Mouse (Mus musculus) ES-Bruce4 (cell line): ENCODE results near the gene Psmd14. TPM values are rescaled to one million over a fixed set of nuclear protein-coding genes. Genes with fewer than 3 reads are reported as not detected.

Experiments used
- H3K27ac ChIP-seq: 2 replicates; pipeline ENCODE4 v1.5.1; 2012; ENCODE audit warnings: low read length, inconsistent platforms; ENCODE audit not compliant: insufficient read depth
- H3K27me3 ChIP-seq: 2 replicates; pipeline ENCODE4 v1.6.1; 2012; ENCODE audit warnings: mild to moderate bottlenecking, low read length, inconsistent platforms; ENCODE audit not compliant: control insufficient read depth, poor library complexity, insufficient read depth, severe bottlenecking
- H3K36me3 ChIP-seq: 2 replicates; pipeline ENCODE4 v1.6.1; 2012; ENCODE audit warnings: inconsistent platforms, mild to moderate bottlenecking, low read length, moderate library complexity; ENCODE audit not compliant: control insufficient read depth, poor library complexity, insufficient read depth, severe bottlenecking
- H3K4me1 ChIP-seq: one replicate; pipeline ENCODE4 v1.8.1; 2011; ENCODE audit warnings: low read length; ENCODE audit not compliant: control insufficient read depth, insufficient read depth
- H3K4me3 ChIP-seq: 2 replicates; pipeline ENCODE4 v1.5.1; 2011; ENCODE audit warnings: low read depth, mild to moderate bottlenecking, low read length
- H3K9ac ChIP-seq: 2 replicates; pipeline ENCODE4 v1.6.1; 2012; ENCODE audit warnings: low read depth, mild to moderate bottlenecking, inconsistent platforms; ENCODE audit not compliant: poor library complexity, severe bottlenecking
- H3K9me3 ChIP-seq: replicated peaks from 2 replicates; pipeline ENCODE4 v1.6.1; 2012; ENCODE audit warnings: mild to moderate bottlenecking, low read length, inconsistent platforms; ENCODE audit not compliant: control insufficient read depth, poor library complexity, insufficient read depth, severe bottlenecking
- CTCF ChIP-seq: IDR thresholded peaks from one replicate; pipeline ENCODE4 v1.8.1; 2011; ENCODE audit warnings: low read depth, low read length
- EP300 ChIP-seq: IDR thresholded peaks from 2 replicates; pipeline ENCODE4 v1.6.1; 2011; ENCODE audit warnings: low read depth, low read length; ENCODE audit not compliant: insufficient read depth
- POLR2A ChIP-seq: IDR thresholded peaks from one replicate; pipeline ENCODE4 v1.8.1; 2011; ENCODE audit warnings: low read length; ENCODE audit not compliant: insufficient read depth
- polyA plus RNA-seq: library from polyadenylated mRNA; stranded (reverse); fragments of >200 nt; gene quantifications from 2 replicates; pipeline ENCODE4 v1.2.4, GENCODE M21; 2011; ENCODE audit warnings: low read depth; ENCODE audit not compliant: missing spikeins, insufficient read depth, insufficient read length

Psmd14 gene
- polyA plus RNA-seq, 1 experiment, result 266 TPM

DNA sequence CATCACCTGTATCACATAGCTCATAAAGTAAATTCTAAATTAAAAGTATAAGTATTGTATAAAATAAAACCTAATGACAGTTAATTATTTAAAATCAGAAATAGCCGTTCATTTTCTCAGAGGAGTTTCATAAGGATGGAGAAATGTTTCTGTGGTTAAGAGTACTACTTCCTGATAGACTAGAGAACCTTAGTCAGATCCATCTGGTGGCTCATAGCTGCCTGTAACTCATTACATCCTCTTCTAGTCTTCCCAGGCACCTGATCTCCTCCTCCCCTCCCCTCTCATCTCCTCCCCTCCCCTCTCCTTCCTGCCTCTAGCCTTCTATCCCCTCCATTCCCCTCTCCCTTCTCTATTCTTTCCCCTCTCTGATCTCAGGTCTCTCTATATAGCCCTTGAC is 29.9 kb upstream of the Psmd14 start:
- Histone ChIP-seq H3K36me3 (no peaks in the 10 kb centered on the region), H3K4me1 (no peaks in the 10 kb centered on the region), H3K9me3 (no peaks in the 10 kb centered on the region), H3K4me3 (no peak overlapping the region), H3K27ac (no peak overlapping the region), H3K27me3 (no peaks in the 10 kb centered on the region), H3K9ac (no peak overlapping the region)
- no peak for TF ChIP-seq CTCF
- TF ChIP-seq POLR2A, result no peak
- TF ChIP-seq EP300, result no peak

DNA sequence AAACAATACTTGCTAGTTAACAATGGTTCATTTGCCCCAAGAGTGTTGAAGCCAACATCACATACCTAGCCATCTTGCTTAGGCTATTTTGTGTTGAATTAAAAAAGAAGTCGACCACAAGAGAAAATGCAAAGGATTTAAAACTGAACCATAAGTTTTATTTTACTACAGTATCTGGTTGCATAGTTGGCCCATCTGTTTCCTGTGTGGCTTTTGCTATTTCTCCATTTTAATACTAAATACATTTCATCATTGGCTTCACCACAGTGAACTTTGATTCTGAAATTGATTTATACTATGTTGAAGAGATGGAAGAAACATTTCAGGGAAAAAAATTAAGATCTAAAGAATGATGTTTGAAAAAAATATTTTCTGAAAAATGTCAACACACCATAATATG is 25.0 kb upstream of the Psmd14 start:
- Histone ChIP-seq H3K4me1 (no peaks in the 10 kb centered on the region), H3K27me3 (no peaks in the 10 kb centered on the region), H3K9me3 (no peaks in the 10 kb centered on the region), H3K36me3 (no peaks in the 10 kb centered on the region), H3K4me3 (no peak overlapping the region), H3K9ac (no peak overlapping the region), H3K27ac (no peak overlapping the region)
- TF ChIP-seq POLR2A (no peak), EP300 (no peak), CTCF (no peak)

DNA sequence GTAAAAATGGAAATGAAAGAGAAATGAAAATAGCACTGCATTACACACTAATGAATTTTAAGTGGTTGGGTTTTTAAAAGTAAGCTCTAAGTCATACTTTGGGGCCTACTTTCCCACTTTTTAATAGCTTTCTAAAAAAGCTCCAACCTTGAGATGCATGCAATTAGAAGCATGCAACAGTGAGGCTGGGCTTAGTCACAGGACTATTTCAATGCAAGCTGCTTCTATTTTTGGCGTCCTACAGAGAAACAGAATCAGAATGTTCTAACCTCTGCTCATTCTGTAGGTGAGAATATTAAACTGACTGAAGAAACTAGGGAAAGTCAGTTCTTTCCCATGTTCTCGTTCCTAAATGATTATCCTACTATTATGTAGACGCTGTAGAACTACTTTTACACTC is 22.4 kb upstream of the Psmd14 start:
- no peak for TF ChIP-seq CTCF
- no peak for TF ChIP-seq POLR2A
- TF ChIP-seq EP300, result no peak
- H3K4me3 ChIP-seq, result no peak overlapping the region
- H3K27me3 ChIP-seq, result no peaks in the 10 kb centered on the region
- H3K36me3 ChIP-seq, result no peaks in the 10 kb centered on the region
- no peaks in the 10 kb centered on the region for H3K4me1 ChIP-seq
- H3K27ac ChIP-seq, result no peak overlapping the region
- H3K9ac ChIP-seq, result no peak overlapping the region
- H3K9me3 ChIP-seq, result no peaks in the 10 kb centered on the region

DNA sequence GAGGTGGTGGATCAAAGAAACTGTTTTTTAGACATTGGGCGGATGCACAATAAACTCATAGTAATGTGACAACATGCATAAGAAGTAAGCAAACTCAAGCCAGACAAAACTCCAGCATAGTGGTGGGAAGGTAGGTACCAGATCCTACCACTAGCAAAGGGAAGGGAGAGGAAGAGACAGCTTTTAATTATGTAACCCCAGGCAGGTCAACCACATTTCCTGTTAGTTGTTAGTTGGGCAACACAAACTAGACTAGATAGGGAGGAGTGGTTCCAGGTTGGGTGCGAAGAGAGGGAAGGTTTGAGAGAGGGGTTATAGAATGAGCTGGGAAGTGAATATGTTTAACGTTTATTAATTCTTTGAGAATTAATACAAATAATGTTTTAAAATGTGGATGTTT is 1.9 kb upstream of the Psmd14 start:
- Histone ChIP-seq H3K27ac (no peak overlapping the region), H3K9ac (no peak overlapping the region)

DNA sequence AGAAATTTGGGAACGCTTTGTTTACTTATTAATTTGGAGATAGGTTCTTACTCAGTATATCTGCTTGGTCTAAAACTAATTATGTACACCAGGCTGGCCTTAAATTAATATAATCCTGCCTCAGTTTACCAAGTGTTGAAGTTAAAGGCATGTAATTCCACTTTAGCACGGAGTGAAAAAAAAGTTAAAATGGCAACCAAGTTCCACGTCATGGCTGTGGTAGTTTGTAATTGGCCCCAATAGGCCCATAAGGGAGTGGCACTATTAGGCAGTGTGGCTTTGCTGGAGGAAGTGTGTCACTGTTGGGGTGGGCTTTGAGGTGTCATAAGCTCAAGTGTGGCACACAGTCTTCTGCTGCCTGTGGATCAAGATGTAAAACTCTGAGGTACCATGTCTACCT is 1.0 kb downstream of the Psmd14 start:
- Histone ChIP-seq H3K9ac (peak overlapping the region; percentile 90), H3K27ac (no peak overlapping the region), H3K4me1 (no peaks in the 10 kb centered on the region), H3K4me3 (peak overlapping the region; percentile 65), H3K27me3 (no peaks in the 10 kb centered on the region), H3K36me3 (peaks cover 3% of the 10 kb centered on the region; the same call in 1 of the 2 replicates), H3K9me3 (no peaks in the 10 kb centered on the region)
- TF ChIP-seq POLR2A (no peak), CTCF (no peak), EP300 (no peak)

More for the DNA sequence above, 1.9 kb upstream of the Psmd14 start:
- Histone ChIP-seq H3K4me3 (no peak overlapping the region), H3K36me3 (peaks cover 3% of the 10 kb centered on the region; the same call in 1 of the 2 replicates), H3K27me3 (no peaks in the 10 kb centered on the region), H3K9me3 (no peaks in the 10 kb centered on the region), H3K4me1 (no peaks in the 10 kb centered on the region)
- TF ChIP-seq CTCF (no peak), EP300 (no peak), POLR2A (no peak)

DNA sequence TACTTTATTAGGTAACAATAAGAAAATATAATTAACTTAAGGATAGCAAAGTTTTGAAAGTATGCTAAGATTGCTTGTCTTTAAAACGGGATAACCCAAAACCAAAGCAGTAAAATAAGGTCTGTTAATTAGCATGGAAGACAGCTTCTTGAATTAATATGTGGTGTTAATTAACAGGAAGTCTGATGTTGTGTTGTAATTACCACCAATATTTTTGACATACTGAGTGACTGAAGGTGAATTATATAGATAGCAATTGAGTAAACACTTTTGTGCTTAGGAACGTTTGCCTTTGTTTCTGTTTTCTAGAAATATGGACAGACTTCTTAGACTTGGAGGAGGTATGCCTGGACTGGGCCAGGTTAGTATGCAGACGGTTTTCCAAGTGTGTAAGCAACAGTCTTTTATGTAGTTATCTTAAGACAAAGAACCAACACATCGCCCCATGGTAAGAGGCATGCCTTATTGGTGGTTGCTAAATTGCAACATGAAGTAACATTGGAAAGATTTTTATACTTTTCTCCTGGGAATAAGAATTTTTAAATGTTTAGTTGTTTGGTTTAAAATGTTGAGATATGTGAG is 11.0 kb downstream of the Psmd14 start:
- Histone ChIP-seq H3K36me3 (no peaks in the 10 kb centered on the region; the same call in none of the 2 replicates), H3K4me3 (no peak overlapping the region), H3K27ac (no peak overlapping the region), H3K9me3 (no peaks in the 10 kb centered on the region), H3K9ac (no peak overlapping the region), H3K27me3 (no peaks in the 10 kb centered on the region), H3K4me1 (no peaks in the 10 kb centered on the region)
- TF ChIP-seq EP300 (no peak), POLR2A (no peak)
